Mouse (Mus musculus): ENCODE measurements around the gene Mlst8.

The Mlst8 gene

DNA sequence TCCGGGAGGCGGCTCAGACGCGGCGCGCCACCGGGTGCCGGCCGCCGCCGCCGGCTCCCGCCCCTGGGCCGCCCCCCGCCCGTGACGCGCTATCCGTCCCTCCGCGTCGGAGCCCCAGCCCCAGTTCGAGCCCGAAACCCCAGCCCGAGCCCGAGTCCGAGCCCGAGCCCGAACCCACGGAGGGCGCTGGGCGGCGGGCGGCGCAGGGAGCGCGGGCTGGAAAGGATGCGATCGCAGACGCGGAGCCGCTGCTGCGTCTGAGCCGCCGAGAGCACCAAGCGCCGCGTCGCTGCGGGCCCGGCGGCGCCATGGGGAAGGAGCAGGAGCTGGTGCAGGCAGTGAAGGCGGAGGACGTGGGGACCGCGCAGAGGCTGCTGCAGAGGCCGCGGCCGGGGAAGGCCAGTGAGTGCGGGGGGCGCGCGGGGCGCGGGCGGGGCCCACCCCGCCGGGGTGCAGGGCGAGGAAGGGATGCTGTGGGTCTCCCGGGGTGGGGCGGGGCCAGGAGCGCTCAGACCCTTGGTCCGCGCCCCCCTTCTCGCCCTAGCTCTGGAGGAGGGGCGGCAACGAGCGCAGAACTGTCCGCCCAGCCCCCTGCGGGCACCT, 9.9 kb upstream of the Mlst8 start:
- DNase-seq = no peak

DNA sequence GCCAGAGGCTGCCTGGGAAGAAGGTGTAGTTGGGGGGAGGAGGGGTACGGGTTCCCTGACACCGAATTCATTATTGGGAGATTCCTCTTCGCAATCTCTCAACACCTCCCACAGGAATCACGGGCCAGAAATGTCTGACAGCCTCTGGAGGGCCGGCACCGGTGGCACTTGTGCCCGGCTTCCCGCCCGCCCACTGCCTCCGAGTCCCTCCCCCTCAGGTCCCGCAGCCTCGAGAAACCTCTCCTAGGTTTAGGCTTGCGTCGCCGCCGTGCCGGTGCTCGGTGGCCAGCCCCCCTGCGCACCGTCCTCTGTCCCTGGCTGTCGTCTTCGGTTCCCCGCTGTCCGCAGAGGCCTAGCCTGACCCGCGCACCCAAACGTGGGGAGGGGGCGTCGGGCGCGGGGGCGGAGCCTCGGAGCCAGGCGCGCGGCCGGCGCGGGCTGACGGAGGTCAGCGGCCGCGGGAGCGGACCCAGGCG, 9.3 kb upstream of the Mlst8 start, which contains the start of gene Caskin1:
Gene Caskin1, plus strand, starts transcription at position 416 of the 476 bp plus-strand sequence.
- no peak for DNase-seq

GRCm38 (mm10) chr17:24485090-24485860, 6.4 kb upstream of the Mlst8 start:
- no peak for DNase-seq

- no peak for DNase-seq
Observed at GRCm38 (mm10) chr17:24483495-24483894, 4.6 kb upstream of the Mlst8 start.

- DNase-seq = no peak
Observed at GRCm38 (mm10) chr17:24481027-24481815, 2.3 kb upstream of the Mlst8 start.

DNA sequence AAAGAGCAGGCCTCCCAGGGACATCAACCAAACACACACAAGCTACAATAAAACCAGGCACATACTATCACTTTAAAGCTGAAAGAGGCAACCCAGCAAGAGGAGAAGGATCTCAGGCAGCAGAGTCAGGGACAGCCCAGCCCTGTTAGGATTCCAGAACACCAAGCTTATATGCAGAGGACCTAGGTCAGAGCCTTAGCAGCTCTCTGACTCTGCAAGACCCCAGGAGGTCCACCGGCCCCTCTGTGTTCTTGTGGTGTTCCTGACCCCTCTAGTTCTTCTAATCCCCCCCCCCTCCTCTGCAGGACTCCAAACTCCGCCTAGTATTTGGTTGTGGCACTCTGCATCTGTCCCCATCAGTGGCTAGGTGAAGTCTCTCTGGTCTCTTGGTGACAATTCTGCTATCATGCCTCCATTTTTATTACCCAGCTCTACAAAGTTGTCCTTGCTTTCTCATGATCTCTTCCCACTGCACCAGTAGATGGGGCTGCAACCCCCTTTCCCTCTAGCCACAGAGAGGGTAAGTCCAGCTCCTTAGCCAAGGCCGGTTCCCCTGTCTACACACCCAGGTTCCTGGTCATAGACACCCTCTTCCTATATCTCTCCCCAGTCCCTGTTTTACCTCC, 1.4 kb upstream of the Mlst8 start:
- no peak for DNase-seq

DNA sequence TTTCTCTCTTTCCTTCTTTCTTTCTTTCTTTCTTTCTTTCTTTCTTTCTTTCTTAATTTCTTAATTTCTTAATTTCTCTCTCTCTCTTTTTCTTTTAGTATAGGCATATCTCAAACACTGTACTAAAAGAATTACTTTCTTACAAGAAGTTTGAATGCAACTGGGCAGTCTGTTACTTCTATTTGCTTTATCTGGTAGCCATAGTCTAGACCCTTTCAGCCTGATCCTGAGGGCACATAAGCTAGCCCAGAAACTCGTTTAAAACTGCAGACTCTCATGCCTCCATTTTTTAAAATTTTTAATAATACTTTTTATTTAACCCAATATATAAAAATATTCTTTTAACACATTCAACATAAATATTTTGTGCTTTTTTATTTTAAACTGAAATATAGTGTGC, 553 bp upstream of the Mlst8 start:
- no peak for DNase-seq

DNA sequence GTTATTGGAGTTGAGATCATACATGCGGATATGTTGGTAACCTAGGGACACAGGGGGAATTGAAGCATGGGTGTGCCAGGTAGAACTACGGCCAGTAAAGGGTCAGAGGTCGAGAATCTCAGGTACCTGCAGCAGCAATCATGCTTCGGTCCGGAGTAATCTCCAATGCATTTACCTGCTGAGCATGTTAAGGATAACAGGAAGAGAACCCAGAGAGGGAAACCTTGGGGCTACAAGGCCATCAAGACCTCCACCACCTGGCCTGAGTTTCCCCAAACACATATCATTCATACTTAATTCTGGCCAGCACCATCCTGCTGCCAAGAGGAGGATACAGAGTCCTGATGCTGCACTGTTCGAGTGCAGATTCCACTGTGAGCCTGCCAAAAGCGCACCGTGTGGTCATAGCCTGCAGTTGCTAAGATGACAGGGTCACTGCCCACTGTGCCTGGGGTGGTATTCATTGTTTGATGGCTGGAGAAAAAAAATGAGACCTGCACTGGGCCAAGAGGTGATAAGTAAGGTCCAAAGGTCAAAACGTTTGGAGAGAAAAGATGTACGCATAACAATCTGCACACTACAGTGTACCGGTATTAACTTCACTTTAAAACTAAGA, 785 bp downstream of the Mlst8 start:
- DNase-seq = no peak

GRCm38 (mm10) chr17:24477053-24477984, 1.6 kb downstream of the Mlst8 start:
- no peak for DNase-seq

DNA sequence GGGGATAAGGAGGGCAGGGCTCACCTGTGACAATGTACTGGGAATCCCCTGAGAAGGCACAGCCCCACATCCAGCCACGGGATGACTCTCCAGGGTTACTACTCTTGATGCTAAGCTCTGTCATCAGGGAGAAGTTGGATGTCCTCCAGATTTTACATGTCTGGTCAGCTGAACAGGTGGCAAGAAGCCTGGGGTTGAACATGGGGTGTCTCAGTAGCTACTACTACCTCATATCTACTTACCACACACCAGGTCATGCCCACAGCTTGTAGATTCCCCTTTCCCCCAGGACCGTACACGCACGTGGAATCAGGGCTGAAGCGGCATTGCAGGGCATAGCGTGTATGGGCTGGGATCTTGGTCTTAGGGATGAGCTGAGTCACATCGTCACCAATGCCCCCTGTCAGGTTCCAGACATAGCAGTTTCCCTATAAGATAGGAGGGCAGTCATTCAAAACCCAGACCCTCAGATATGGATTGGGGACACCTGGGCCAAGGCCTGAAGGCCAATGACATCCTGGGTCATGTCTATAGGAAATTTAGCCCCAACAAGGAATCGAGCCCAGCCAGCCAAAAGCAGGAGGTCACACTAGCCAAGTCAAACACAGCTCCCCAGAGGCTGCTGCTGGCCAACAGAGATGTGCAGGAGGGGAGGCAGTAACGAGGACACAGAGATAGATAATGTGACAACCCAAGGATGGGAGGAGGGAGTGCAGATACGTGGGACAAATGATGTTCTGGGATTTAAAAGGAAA, 2.7 kb downstream of the Mlst8 start:
- no peak for DNase-seq

DNA sequence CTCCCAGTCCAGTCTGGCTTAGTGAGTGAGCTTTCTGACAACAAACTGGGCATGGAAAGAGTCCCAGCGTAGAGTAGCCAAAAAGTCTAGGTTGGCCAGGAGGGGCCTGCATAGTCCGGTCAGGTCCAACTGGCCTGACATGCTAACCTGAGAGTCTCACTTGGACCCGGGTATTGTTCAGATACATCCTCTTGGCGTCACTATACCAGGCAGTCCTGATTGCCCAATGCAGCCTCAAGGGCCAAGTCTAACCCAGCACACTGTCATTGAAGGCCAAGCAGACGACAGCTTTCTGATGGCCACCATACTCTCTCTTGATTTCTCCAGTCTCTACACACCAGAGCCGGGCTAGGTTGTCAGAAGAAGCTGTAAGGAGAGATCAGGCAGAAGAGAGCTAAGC, 3.3 kb downstream of the Mlst8 start:
- DNase-seq = no peak

DNA sequence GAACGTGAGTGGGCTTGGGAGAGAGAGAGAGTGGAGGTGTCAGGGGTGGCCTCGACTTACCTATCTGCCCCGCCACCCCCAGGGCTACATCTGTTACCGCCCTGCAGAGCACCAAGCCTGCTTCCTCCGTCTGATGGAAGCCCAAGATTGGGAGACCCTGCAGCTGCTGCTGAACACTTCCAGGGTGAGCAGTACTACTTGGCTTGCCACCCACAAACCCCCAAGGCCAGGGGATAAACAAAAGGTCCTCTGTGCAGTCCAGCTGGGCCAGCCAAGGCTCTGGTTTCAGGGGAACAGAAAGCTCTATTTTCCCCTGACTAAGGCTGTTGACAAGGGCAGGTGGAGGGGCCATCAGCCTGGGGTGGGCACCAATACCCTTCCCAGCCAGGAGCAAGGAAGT, 4.3 kb downstream of the Mlst8 start:
- DNase-seq = peak; percentile 81

DNA sequence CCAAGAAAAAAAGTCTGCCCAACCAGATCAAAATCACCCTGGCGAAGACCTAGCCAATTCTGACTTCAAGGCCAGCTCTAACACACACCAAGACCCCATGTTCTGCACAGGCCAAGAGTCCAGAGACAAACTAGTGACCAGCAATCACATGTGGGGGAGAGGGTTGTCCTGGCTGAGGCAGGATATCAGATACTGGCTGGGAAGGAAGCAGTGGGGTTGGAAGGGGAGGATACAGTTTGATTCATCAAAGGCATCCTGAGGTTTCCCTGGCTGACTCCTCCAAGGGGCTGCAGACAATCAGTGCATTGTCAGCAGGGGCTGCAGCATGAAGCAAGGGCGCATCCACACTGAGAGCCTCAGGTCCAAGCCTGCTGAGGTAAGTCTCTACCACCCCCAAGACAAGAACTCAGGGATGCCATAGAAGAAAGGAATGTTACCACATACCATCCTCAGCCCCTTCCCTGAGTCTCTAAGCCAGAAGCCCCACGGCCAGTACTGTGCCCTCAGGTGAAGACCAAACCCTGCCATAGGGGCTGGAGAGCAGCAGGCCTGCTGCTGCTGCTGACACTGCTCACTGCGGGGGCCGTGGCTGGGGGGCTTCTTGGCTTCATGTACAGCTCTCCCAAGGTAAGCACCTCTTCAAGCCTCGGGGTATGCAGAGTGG, 5.1 kb downstream of the Mlst8 start, which contains the start of gene Bricd5:
Gene Bricd5, plus strand, starts transcription at position 273 of the 664 bp plus-strand sequence.
- no peak for DNase-seq

- no peak for DNase-seq
Observed at GRCm38 (mm10) chr17:24472512-24472911, 6.4 kb downstream of the Mlst8 start.

GRCm38 (mm10) chr17:24470701-24471527, 8.0 kb downstream of the Mlst8 start:
- no peak for DNase-seq

GRCm38 (mm10) chr17:24469910-24470602, 8.8 kb downstream of the Mlst8 start, which contains the start of the genes E4f1 and Pgp:
TSS of gene E4f1 (minus strand) at chr17:24470313.
TSS of gene Pgp (plus strand) at chr17:24470392.
- DNase-seq = peak; percentile 99

DNA sequence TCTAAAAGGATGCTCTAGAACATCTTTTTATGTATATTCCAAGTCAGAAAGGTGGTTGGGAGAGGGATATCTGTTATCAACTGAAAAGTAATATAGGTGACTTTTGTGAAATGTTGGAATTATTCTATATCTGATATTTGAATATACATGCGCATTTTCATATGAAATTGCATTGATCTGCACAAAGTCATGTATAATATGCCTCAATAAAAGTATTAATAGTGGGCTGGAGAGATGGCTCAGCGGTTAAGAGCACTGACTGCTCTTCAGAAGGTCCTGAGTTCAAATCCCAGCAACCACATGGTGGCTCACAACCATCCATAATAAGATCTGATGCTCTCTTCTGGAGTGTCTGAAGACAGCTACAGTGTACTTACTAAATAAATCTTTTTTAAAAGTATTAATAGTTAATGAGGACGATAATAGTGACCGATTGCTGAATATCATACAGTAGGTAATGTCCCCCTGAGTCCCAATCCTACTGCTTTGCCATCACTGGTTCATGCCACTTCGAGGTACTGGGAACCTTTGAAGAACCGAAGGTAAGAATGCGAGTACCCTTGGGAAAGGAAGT, 9.5 kb downstream of the Mlst8 start:
- DNase-seq = no peak

All from layer of hippocampus, adult 9-11 months (tissue).